Mouse (Mus musculus) G1E (cell line): Measurements from ENCODE around the gene Heg1.

Source experiments
- CTCF ChIP-seq: IDR thresholded peaks from 2 replicates; pipeline ENCODE4 v1.5.1; 2012; ENCODE audit warnings: low read depth, low read length, inconsistent platforms, mixed read lengths
- TAL1 ChIP-seq: conservative IDR thresholded peaks from 2 replicates; pipeline ENCODE4 v1.6.1; 2012; ENCODE audit warnings: low read depth, low read length, inconsistent platforms, mixed read lengths

DNA sequence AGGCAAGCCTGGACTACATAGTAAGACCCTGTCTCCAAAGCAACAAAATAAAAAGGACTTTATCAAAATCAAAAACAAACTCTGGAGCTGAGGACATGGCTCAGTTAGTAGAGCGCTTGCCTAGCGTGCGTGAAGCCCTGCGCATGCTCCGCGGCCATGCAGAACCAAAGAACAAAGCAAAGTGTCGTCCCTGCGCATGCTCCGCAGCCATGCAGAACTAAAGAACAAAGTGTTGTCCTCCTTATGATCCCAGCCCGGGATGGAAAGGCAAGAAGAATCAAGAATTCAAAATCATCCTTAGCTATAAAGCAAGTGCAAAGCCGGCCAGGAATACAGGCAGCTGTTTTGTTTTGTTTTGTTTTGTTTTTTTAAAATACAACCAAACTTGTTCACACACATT is 76.8 kb downstream of the Heg1 start:
- TF ChIP-seq CTCF (no peak), TAL1 (no peak)
